25 mouse cellular contexts compared by ENCODE assay signal in the genomic region with DNA sequence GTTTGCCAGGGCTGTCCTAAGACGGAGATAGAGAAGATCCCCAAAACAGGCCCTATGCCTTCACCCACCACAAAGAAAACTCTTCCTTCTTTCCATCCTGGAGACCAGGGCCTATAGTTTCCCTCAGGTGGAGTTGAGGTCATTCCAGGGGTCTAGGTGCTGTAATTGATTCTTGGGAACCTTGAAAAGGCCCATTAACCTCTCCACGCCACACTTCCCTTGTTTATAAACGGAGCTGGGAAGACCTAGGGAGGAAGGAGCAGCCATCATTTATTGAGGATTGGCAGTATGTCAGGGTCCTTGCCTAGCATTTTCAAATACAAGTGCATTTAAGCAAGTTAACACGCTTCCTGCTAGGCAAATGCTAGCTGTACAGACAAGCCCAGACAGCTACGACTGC. TPM values are rescaled to one million over a fixed set of nuclear protein-coding genes. Genes with fewer than 3 reads are reported as not detected.
DNase-seq lines count a peak whose midpoint lies in the region; ATAC-seq and TF ChIP-seq lines count a peak whose summit lies in the region.
"Had no signal": no experiment of that assay in that cellular context is flagged by ENCODE, and none has a peak within 500 bp of the region (broad histone marks: within the 10 kb centered on the region; RNA-seq: fewer than 3 reads in every experiment).

No protein-coding gene starts in this region.

- H3K4me2 ChIP-seq in embryonic facial prominence, embryonic 13.5 days: no peak overlapping the region
- no peak overlapping the region for H3K4me2 ChIP-seq in hindbrain, embryonic 13.5 days
- H3K4me2 ChIP-seq in kidney, embryonic 15.5 days: 0 out of 2 replicates have a peak overlapping the region, but pooled peaks have one; percentile 10
- H3K4me2 ChIP-seq in kidney, postnatal 0 days (ENCODE audit: low read length): no peak overlapping the region
- H3K4me2 ChIP-seq: forebrain, embryonic 13.5 days; forebrain, embryonic 15.5 days had no signal

- no peaks in the 10 kb centered on the region for H3K36me3 ChIP-seq in embryonic facial prominence, embryonic 13.5 days
- H3K36me3 ChIP-seq in embryonic facial prominence, embryonic 10.5 days (replicated peaks): no peaks in the 10 kb centered on the region
- H3K36me3 ChIP-seq in hindbrain, embryonic 13.5 days: no peaks in the 10 kb centered on the region
- no peaks in the 10 kb centered on the region for H3K36me3 ChIP-seq in hindbrain, embryonic 10.5 days
- no peaks in the 10 kb centered on the region for H3K36me3 ChIP-seq in kidney, embryonic 15.5 days
- H3K36me3 ChIP-seq in kidney, postnatal 0 days (ENCODE audit: insufficient read depth, low read length): no peaks in the 10 kb centered on the region
- no peaks in the 10 kb centered on the region for H3K36me3 ChIP-seq in kidney, adult 2 months (ENCODE audit: control insufficient read depth, insufficient read depth, low read length)
- H3K36me3 ChIP-seq: forebrain, embryonic 15.5 days; G1E had no signal

- 67% methylated on average over 5 of the region's 5 CpGs for WGBS in embryonic facial prominence, embryonic 13.5 days
- WGBS in embryonic facial prominence, embryonic 10.5 days: 78% methylated on average over 5 of the region's 5 CpGs
- WGBS in hindbrain, embryonic 13.5 days: 68% methylated on average over 5 of the region's 5 CpGs
- WGBS in hindbrain, embryonic 10.5 days: 72% methylated on average over 5 of the region's 5 CpGs
- WGBS in kidney, embryonic 15.5 days: 19% methylated on average over 5 of the region's 5 CpGs
- WGBS in kidney, postnatal 0 days: 19% methylated on average over 5 of the region's 5 CpGs
- 37% methylated on average over 5 of the region's 5 CpGs for WGBS in kidney, adult 2 months

- TF ChIP-seq POLR2A in kidney, adult 2 months (IDR thresholded peaks at IDR 0.05; ENCODE audit: low read depth, low read length): no peak

- no peaks in the 10 kb centered on the region for H3K27me3 ChIP-seq in embryonic facial prominence, embryonic 13.5 days
- H3K27me3 ChIP-seq in embryonic facial prominence, embryonic 10.5 days (replicated peaks; ENCODE audit: low read depth, poor library complexity, severe bottlenecking): no peaks in the 10 kb centered on the region
- no peaks in the 10 kb centered on the region for H3K27me3 ChIP-seq in hindbrain, embryonic 13.5 days
- no peaks in the 10 kb centered on the region for H3K27me3 ChIP-seq in hindbrain, embryonic 10.5 days (ENCODE audit: insufficient read depth, poor library complexity, severe bottlenecking)
- H3K27me3 ChIP-seq in kidney, embryonic 15.5 days: peaks cover 58% of the 10 kb centered on the region
- no peaks in the 10 kb centered on the region for H3K27me3 ChIP-seq in kidney, postnatal 0 days (ENCODE audit: insufficient read depth, low read length)
- H3K27me3 ChIP-seq in kidney, adult 2 months (replicated peaks; ENCODE audit: control insufficient read depth, insufficient read depth, low read length): no peaks in the 10 kb centered on the region
- H3K27me3 ChIP-seq: CH12.LX; forebrain, embryonic 13.5 days; forebrain, embryonic 15.5 days had no signal

- H3K4me3 ChIP-seq in embryonic facial prominence, embryonic 13.5 days: no peak overlapping the region
- no peak overlapping the region for H3K4me3 ChIP-seq in embryonic facial prominence, embryonic 10.5 days
- H3K4me3 ChIP-seq in hindbrain, embryonic 13.5 days: no peak overlapping the region
- H3K4me3 ChIP-seq in hindbrain, embryonic 10.5 days: no peak overlapping the region
- H3K4me3 ChIP-seq in kidney, embryonic 15.5 days (replicated peaks): no peak overlapping the region
- H3K4me3 ChIP-seq in kidney, postnatal 0 days (replicated peaks; ENCODE audit: low read depth, low read length): no peak overlapping the region
- no peak overlapping the region for H3K4me3 ChIP-seq in kidney, adult 2 months (ENCODE audit: insufficient read depth, low read depth, low read length)
- H3K4me3 ChIP-seq: forebrain, embryonic 13.5 days; forebrain, embryonic 15.5 days had no signal

- no peak for DNase-seq in embryonic facial prominence, embryonic 10.5 days (ENCODE audit: low spot score)
- no peak for DNase-seq in hindbrain, embryonic 10.5 days (ENCODE audit: low spot score)
- DNase-seq in kidney, postnatal 14 days: no peak
- peak; percentile 84 for DNase-seq in kidney, postnatal 0 days (ENCODE audit: low spot score)
- no peak for DNase-seq in kidney, adult 2 months
- DNase-seq: adrenal gland, adult 8-10 months; adrenal gland, postnatal 14 days; adrenal gland, postnatal 36 days; B cell, adult 2 months; cerebellum, adult 11-12 months; cerebellum, adult 2 months; cerebellum, adult 9-10 months; cerebellum, postnatal 10 days; cerebellum, postnatal 25 days had no signal

- no peak for TF ChIP-seq CTCF in kidney, postnatal 0 days (IDR thresholded peaks at IDR 0.05; ENCODE audit: low read depth)
- no peak for TF ChIP-seq CTCF in kidney, adult 2 months (conservative IDR thresholded peaks at IDR 0.05; ENCODE audit: insufficient read depth, insufficient read length, low read depth, low read length)

- 0 out of 2 replicates have a peak overlapping the region, but pooled peaks have one; percentile 22 for H3K27ac ChIP-seq in embryonic facial prominence, embryonic 13.5 days
- no peak overlapping the region for H3K27ac ChIP-seq in embryonic facial prominence, embryonic 10.5 days (replicated peaks)
- 0 out of 2 replicates have a peak overlapping the region, but pooled peaks have one; percentile 8 for H3K27ac ChIP-seq in hindbrain, embryonic 13.5 days
- H3K27ac ChIP-seq in hindbrain, embryonic 10.5 days: no peak overlapping the region
- H3K27ac ChIP-seq in kidney, embryonic 15.5 days: peak overlapping the region; percentile 63; the same call in 1 of the 2 replicates
- no peak overlapping the region for H3K27ac ChIP-seq in kidney, postnatal 0 days
- H3K27ac ChIP-seq in kidney, adult 2 months (ENCODE audit: insufficient read depth, low read depth, low read length): no peak overlapping the region
- H3K27ac ChIP-seq: forebrain, embryonic 13.5 days; forebrain, embryonic 15.5 days had no signal

- no peak overlapping the region for H3K9ac ChIP-seq in embryonic facial prominence, embryonic 13.5 days
- no peak overlapping the region for H3K9ac ChIP-seq in hindbrain, embryonic 13.5 days
- H3K9ac ChIP-seq in kidney, embryonic 15.5 days: no peak overlapping the region
- no peak overlapping the region for H3K9ac ChIP-seq in kidney, postnatal 0 days (ENCODE audit: low read depth, low read length)
- H3K9ac ChIP-seq: forebrain, embryonic 13.5 days; forebrain, embryonic 15.5 days had no signal

- no peaks in the 10 kb centered on the region for H3K4me1 ChIP-seq in embryonic facial prominence, embryonic 13.5 days
- 0 out of 2 replicates have a peak, but pooled peaks cover under 1% of the 10 kb centered on the region for H3K4me1 ChIP-seq in embryonic facial prominence, embryonic 10.5 days
- 0 out of 2 replicates have a peak, but pooled peaks cover 4% of the 10 kb centered on the region for H3K4me1 ChIP-seq in hindbrain, embryonic 13.5 days (replicated peaks)
- H3K4me1 ChIP-seq in hindbrain, embryonic 10.5 days (replicated peaks): no peaks in the 10 kb centered on the region
- peaks cover 25% of the 10 kb centered on the region for H3K4me1 ChIP-seq in kidney, embryonic 15.5 days
- H3K4me1 ChIP-seq in kidney, postnatal 0 days (replicated peaks; ENCODE audit: insufficient read depth, low read length): no peaks in the 10 kb centered on the region
- H3K4me1 ChIP-seq in kidney, adult 2 months (ENCODE audit: control insufficient read depth, insufficient read depth, low read length): no peaks in the 10 kb centered on the region
- H3K4me1 ChIP-seq: forebrain, embryonic 13.5 days; forebrain, embryonic 15.5 days had no signal

- no peaks in the 10 kb centered on the region for H3K9me3 ChIP-seq in embryonic facial prominence, embryonic 13.5 days
- H3K9me3 ChIP-seq in embryonic facial prominence, embryonic 10.5 days: no peaks in the 10 kb centered on the region
- no peaks in the 10 kb centered on the region for H3K9me3 ChIP-seq in hindbrain, embryonic 13.5 days
- no peaks in the 10 kb centered on the region for H3K9me3 ChIP-seq in hindbrain, embryonic 10.5 days
- H3K9me3 ChIP-seq in kidney, embryonic 15.5 days (replicated peaks): no peaks in the 10 kb centered on the region
- no peaks in the 10 kb centered on the region for H3K9me3 ChIP-seq in kidney, postnatal 0 days (replicated peaks; ENCODE audit: low read length)
- H3K9me3 ChIP-seq: forebrain, embryonic 13.5 days; forebrain, embryonic 15.5 days; G1E had no signal

- no peak for ATAC-seq in embryonic facial prominence, embryonic 13.5 days (ENCODE audit: insufficient number of reproducible peaks, insufficient read depth, low FRiP score, low TSS enrichment, low read depth)
- ATAC-seq in hindbrain, embryonic 13.5 days (ENCODE audit: low FRiP score): no peak
- ATAC-seq in kidney, embryonic 15.5 days (replicated peaks; ENCODE audit: low FRiP score): peak; percentile 83
- ATAC-seq in kidney, postnatal 0 days (replicated peaks; ENCODE audit: low FRiP score, low read depth): no peak
- ATAC-seq: activated CD4-positive, CD25-positive, alpha-beta regulatory T cell, adult 4 months; CD4-positive, CD25-positive, alpha-beta regulatory T cell, adult 4 months; forebrain, embryonic 13.5 days; forebrain, embryonic 15.5 days; Patski had no signal

RNA-seq across cellular contexts. Expression of gene Syndig1l, which starts 28.8 kb away (rescaled TPM):
- not detected in 2 replicates for polyA plus RNA-seq in embryonic facial prominence, embryonic 13.5 days (2015; fragmentation: Nextera tagmentation; extraction: Ambion mirVana)
- not detected in 2 replicates for polyA plus RNA-seq in embryonic facial prominence, embryonic 10.5 days (2016; fragmentation: Nextera tagmentation; extraction: Ambion mirVana)
- 4.8 and 5.3 TPM in 2 replicates for polyA plus RNA-seq in hindbrain, embryonic 13.5 days (2015; fragmentation: Nextera tagmentation; extraction: Ambion mirVana)
- 1.5 TPM in 1 of 2 replicates, not detected in the other for polyA plus RNA-seq in hindbrain, embryonic 10.5 days (2016; fragmentation: Nextera tagmentation; extraction: Ambion mirVana)
- polyA plus RNA-seq in kidney, embryonic 15.5 days (2015; fragmentation: Nextera tagmentation; extraction: Ambion mirVana): 0.05 and 0.09 TPM in 2 replicates
- polyA plus RNA-seq in kidney, postnatal 0 days (2015; fragmentation: Nextera tagmentation; extraction: Ambion mirVana): not detected in 2 replicates
- polyA plus RNA-seq in kidney, adult 2 months (2012; rRNA removed): not detected in 2 replicates
- polyA plus RNA-seq: activated CD4-positive, CD25-positive, alpha-beta regulatory T cell, adult 4 months; embryonic facial prominence, embryonic 11.5 days; G1E; Patski had no signal

RNA-seq across cellular contexts. Expression of gene Npc2, which starts 45.5 kb away (rescaled TPM):
- 78.2 and 79.1 TPM in 2 replicates for polyA plus RNA-seq in embryonic facial prominence, embryonic 13.5 days (2015; fragmentation: Nextera tagmentation; extraction: Ambion mirVana)
- 62.8 and 64.4 TPM in 2 replicates for polyA plus RNA-seq in embryonic facial prominence, embryonic 10.5 days (2016; fragmentation: Nextera tagmentation; extraction: Ambion mirVana)
- 80.8 and 82.3 TPM in 2 replicates for polyA plus RNA-seq in hindbrain, embryonic 13.5 days (2015; fragmentation: Nextera tagmentation; extraction: Ambion mirVana)
- polyA plus RNA-seq in hindbrain, embryonic 10.5 days (2016; fragmentation: Nextera tagmentation; extraction: Ambion mirVana): 77.2 and 89.0 TPM in 2 replicates
- polyA plus RNA-seq in kidney, embryonic 15.5 days (2015; fragmentation: Nextera tagmentation; extraction: Ambion mirVana): 62.6 and 63.3 TPM in 2 replicates
- 70.5 and 75.7 TPM in 2 replicates for polyA plus RNA-seq in kidney, postnatal 0 days (2015; fragmentation: Nextera tagmentation; extraction: Ambion mirVana)
- 169 and 179 TPM in 2 replicates for polyA plus RNA-seq in kidney, adult 2 months (2012; rRNA removed)

RNA-seq across cellular contexts. Expression of gene Isca2, which starts 45.6 kb away (rescaled TPM):
- 154 and 156 TPM in 2 replicates for polyA plus RNA-seq in embryonic facial prominence, embryonic 13.5 days (2015; fragmentation: Nextera tagmentation; extraction: Ambion mirVana)
- polyA plus RNA-seq in embryonic facial prominence, embryonic 10.5 days (2016; fragmentation: Nextera tagmentation; extraction: Ambion mirVana): 135 and 141 TPM in 2 replicates
- 154 and 158 TPM in 2 replicates for polyA plus RNA-seq in hindbrain, embryonic 13.5 days (2015; fragmentation: Nextera tagmentation; extraction: Ambion mirVana)
- 160 and 181 TPM in 2 replicates for polyA plus RNA-seq in hindbrain, embryonic 10.5 days (2016; fragmentation: Nextera tagmentation; extraction: Ambion mirVana)
- 143 TPM in 2 replicates for polyA plus RNA-seq in kidney, embryonic 15.5 days (2015; fragmentation: Nextera tagmentation; extraction: Ambion mirVana)
- 152 and 168 TPM in 2 replicates for polyA plus RNA-seq in kidney, postnatal 0 days (2015; fragmentation: Nextera tagmentation; extraction: Ambion mirVana)
- 98.5 and 105 TPM in 2 replicates for polyA plus RNA-seq in kidney, adult 2 months (2012; rRNA removed)

Comparison
In these comparisons a context has a peak if more than half of its experiments do, and no peak if none do; other contexts are left out.
1. H3K27ac ChIP-seq: peak in embryonic facial prominence, embryonic 13.5 days (single experiment), hindbrain, embryonic 13.5 days (single experiment) and kidney, embryonic 15.5 days (single experiment); none in embryonic facial prominence, embryonic 10.5 days (single experiment), hindbrain, embryonic 10.5 days (single experiment), kidney, postnatal 0 days (single experiment) and kidney, adult 2 months (single experiment).